Comparison of ENCODE assay signal across 21 mouse cellular contexts in the genomic region with DNA sequence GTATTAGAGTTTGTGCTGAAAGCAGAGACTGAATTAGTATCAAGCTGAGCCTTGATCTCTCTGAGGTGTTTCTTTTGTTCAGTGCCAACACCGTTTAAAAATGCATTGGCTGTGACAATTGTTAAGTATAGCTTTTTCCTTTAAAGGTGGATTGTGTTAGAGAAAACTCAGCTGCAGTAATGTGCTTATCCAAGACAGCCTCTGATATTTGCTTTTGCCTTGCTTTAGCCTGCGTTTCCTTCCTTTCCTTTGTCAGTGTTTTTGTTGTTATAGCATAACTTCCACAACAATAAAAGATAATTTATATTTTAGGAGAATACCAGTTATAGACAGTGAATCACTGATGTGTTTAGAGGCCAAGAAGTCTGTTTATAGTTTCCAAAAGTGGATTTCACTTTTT.
DNase-seq lines count a peak whose midpoint lies in the region; ATAC-seq and TF ChIP-seq lines count a peak whose summit lies in the region.
"Had no signal": no experiment of that assay in that cellular context is flagged by ENCODE, and none has a peak within 500 bp of the region (broad histone marks: within the 10 kb centered on the region; RNA-seq: fewer than 3 reads in every experiment).

No protein-coding gene starts in this region.

- no peak overlapping the region for H3K4me3 ChIP-seq in gastrocnemius, adult 2 months
- H3K4me3 ChIP-seq in midbrain, embryonic 16.5 days (ENCODE audit: low read depth, low read length): no peak overlapping the region
- H3K4me3 ChIP-seq in midbrain, embryonic 15.5 days: no peak overlapping the region
- H3K4me3 ChIP-seq: embryonic facial prominence, embryonic 12.5 days; embryonic facial prominence, embryonic 15.5 days; forebrain, embryonic 12.5 days; hindbrain, embryonic 12.5 days; hindbrain, embryonic 15.5 days had no signal

- no peak for DNase-seq in gastrocnemius, adult 2 months
- DNase-seq in gastrocnemius, postnatal 4 days (ENCODE audit: low spot score in 2 of 2): no peak
- peak; percentile 3 for DNase-seq in telencephalon, adult 2 months (ENCODE audit: low read depth, low spot score)
- no peak for DNase-seq in cerebellum, adult 11 months
- DNase-seq: adrenal gland, adult 2 months; adrenal gland, postnatal 14 days; cerebellum, adult 2 months; cerebellum, adult 9-11 months; cerebellum, postnatal 25 days; gastrocnemius, postnatal 10 days; gastrocnemius, postnatal 36 days; heart, adult 11 months had no signal

- peak; percentile 54; the same call in 1 of the 2 replicates for ATAC-seq in midbrain, embryonic 16.5 days
- no peak for ATAC-seq in midbrain, embryonic 15.5 days (replicated peaks)
- ATAC-seq: CD4-positive, CD25-positive, alpha-beta regulatory T cell, adult 4 months had no signal

- no peaks in the 10 kb centered on the region for H3K9me3 ChIP-seq in midbrain, embryonic 16.5 days (replicated peaks; ENCODE audit: control insufficient read depth, low read length, poor library complexity, severe bottlenecking)
- no peaks in the 10 kb centered on the region for H3K9me3 ChIP-seq in midbrain, embryonic 15.5 days
- H3K9me3 ChIP-seq: embryonic facial prominence, embryonic 12.5 days; embryonic facial prominence, embryonic 15.5 days; forebrain, embryonic 12.5 days; hindbrain, embryonic 12.5 days; hindbrain, embryonic 15.5 days had no signal

- no peaks in the 10 kb centered on the region for H3K36me3 ChIP-seq in midbrain, embryonic 16.5 days (ENCODE audit: control insufficient read depth, insufficient read depth, low read length)
- no peaks in the 10 kb centered on the region for H3K36me3 ChIP-seq in midbrain, embryonic 15.5 days (replicated peaks)
- H3K36me3 ChIP-seq: embryonic facial prominence, embryonic 12.5 days; embryonic facial prominence, embryonic 15.5 days; forebrain, embryonic 12.5 days; hindbrain, embryonic 12.5 days; hindbrain, embryonic 15.5 days had no signal

- H3K4me1 ChIP-seq in midbrain, embryonic 16.5 days (ENCODE audit: control insufficient read depth, insufficient read depth, low read length): peaks cover 2% of the 10 kb centered on the region; the same call in 1 of the 2 replicates
- no peaks in the 10 kb centered on the region for H3K4me1 ChIP-seq in midbrain, embryonic 15.5 days
- H3K4me1 ChIP-seq: embryonic facial prominence, embryonic 12.5 days; embryonic facial prominence, embryonic 15.5 days; hindbrain, embryonic 12.5 days; hindbrain, embryonic 15.5 days had no signal

- intact Hi-C loops in gastrocnemius, adult 2 months (cut with DNase I): no loop called here

- H3K4me2 ChIP-seq in midbrain, embryonic 16.5 days (ENCODE audit: low read length): no peak overlapping the region
- H3K4me2 ChIP-seq in midbrain, embryonic 15.5 days: no peak overlapping the region
- H3K4me2 ChIP-seq: embryonic facial prominence, embryonic 12.5 days; embryonic facial prominence, embryonic 15.5 days; forebrain, embryonic 12.5 days; heart, embryonic 11.5 days; hindbrain, embryonic 12.5 days; hindbrain, embryonic 15.5 days had no signal

- no peaks in the 10 kb centered on the region for H3K27me3 ChIP-seq in midbrain, embryonic 16.5 days (ENCODE audit: control insufficient read depth, insufficient read depth, low read depth, low read length)
- no peaks in the 10 kb centered on the region for H3K27me3 ChIP-seq in midbrain, embryonic 15.5 days (replicated peaks)
- H3K27me3 ChIP-seq: embryonic facial prominence, embryonic 12.5 days; embryonic facial prominence, embryonic 15.5 days; forebrain, embryonic 12.5 days; hindbrain, embryonic 12.5 days; hindbrain, embryonic 15.5 days had no signal

- H3K9ac ChIP-seq in midbrain, embryonic 16.5 days (ENCODE audit: low read depth, low read length): no peak overlapping the region
- H3K9ac ChIP-seq in midbrain, embryonic 15.5 days: no peak overlapping the region
- H3K9ac ChIP-seq: embryonic facial prominence, embryonic 12.5 days; embryonic facial prominence, embryonic 15.5 days; forebrain, embryonic 12.5 days; hindbrain, embryonic 12.5 days; hindbrain, embryonic 15.5 days had no signal

- peak overlapping the region; percentile 58; the same call in 1 of the 2 replicates for H3K27ac ChIP-seq in gastrocnemius, adult 2 months
- no peak overlapping the region for H3K27ac ChIP-seq in midbrain, embryonic 16.5 days (ENCODE audit: low read length)
- H3K27ac ChIP-seq in midbrain, embryonic 15.5 days: no peak overlapping the region
- H3K27ac ChIP-seq: embryonic facial prominence, embryonic 12.5 days; embryonic facial prominence, embryonic 15.5 days; forebrain, embryonic 12.5 days; hindbrain, embryonic 12.5 days; hindbrain, embryonic 15.5 days had no signal

- WGBS in midbrain, embryonic 16.5 days: 4% methylated on average over 2 of the region's 2 CpGs
- 15% methylated on average over 2 of the region's 2 CpGs for WGBS in midbrain, embryonic 15.5 days

- TF ChIP-seq CTCF in gastrocnemius, adult 2 months (IDR thresholded peaks at IDR 0.05): no peak
